Comparison of ENCODE assay signal across 15 mouse cellular contexts in the genomic region with DNA sequence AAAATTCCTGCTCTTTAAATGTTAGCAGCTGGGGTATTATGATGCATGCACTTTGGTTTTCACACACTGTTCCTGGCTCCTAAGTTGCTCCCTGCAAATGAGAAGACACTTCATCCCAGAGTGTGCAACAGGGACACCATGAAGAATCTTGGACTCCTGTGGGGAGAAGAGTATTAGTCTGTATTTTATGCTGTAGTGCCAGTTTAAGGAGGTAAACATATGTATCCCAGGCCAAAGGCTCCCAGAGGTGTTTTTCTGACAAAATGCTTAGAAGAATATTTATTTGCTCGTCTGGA. TPM values are rescaled to one million over a fixed set of nuclear protein-coding genes. Genes with fewer than 3 reads are reported as not detected.
DNase-seq lines count a peak whose midpoint lies in the region; ATAC-seq and TF ChIP-seq lines count a peak whose summit lies in the region.
"Had no signal": no experiment of that assay in that cellular context is flagged by ENCODE, and none has a peak within 500 bp of the region (broad histone marks: within the 10 kb centered on the region; RNA-seq: fewer than 3 reads in every experiment).

No protein-coding gene starts in this region.

- H3K27ac ChIP-seq in forebrain, embryonic 12.5 days: no peak overlapping the region
- H3K27ac ChIP-seq in forebrain, embryonic 10.5 days: no peak overlapping the region
- peak overlapping the region; percentile 65 for H3K27ac ChIP-seq in layer of hippocampus, adult 2 months
- H3K27ac ChIP-seq in forebrain, embryonic 15.5 days (replicated peaks): peak overlapping the region; percentile 54
- no peak overlapping the region for H3K27ac ChIP-seq in midbrain, postnatal 0 days (ENCODE audit: low read depth, low read length)
- H3K27ac ChIP-seq: embryonic facial prominence, embryonic 12.5 days; limb, embryonic 15.5 days; macrophage had no signal

- no peak for DNase-seq in forebrain, embryonic 10.5 days (ENCODE audit: extremely low spot score, low spot score)
- no peak for DNase-seq in layer of hippocampus, adult 2 months (ENCODE audit: low spot score in 2 of 2)
- no peak for DNase-seq in layer of hippocampus, postnatal 10 days (ENCODE audit: low spot score in 2 of 2)
- DNase-seq in midbrain, postnatal 0 days (ENCODE audit: low spot score): no peak
- no peak for DNase-seq in left cerebral cortex, postnatal 14 days (ENCODE audit: low spot score in 2 of 2)
- DNase-seq in layer of hippocampus, postnatal 36 days: no peak

- H3K27me3 ChIP-seq in forebrain, embryonic 12.5 days: 0 out of 2 replicates have a peak, but pooled peaks cover 9% of the 10 kb centered on the region
- no peaks in the 10 kb centered on the region for H3K27me3 ChIP-seq in forebrain, embryonic 10.5 days (ENCODE audit: poor library complexity, severe bottlenecking)
- H3K27me3 ChIP-seq in forebrain, embryonic 15.5 days: no peaks in the 10 kb centered on the region
- H3K27me3 ChIP-seq in midbrain, postnatal 0 days (ENCODE audit: insufficient read depth, low read length): no peaks in the 10 kb centered on the region
- H3K27me3 ChIP-seq: embryonic facial prominence, embryonic 12.5 days; limb, embryonic 15.5 days had no signal

- 68% methylated on average over 1 of the region's 1 CpGs for WGBS in forebrain, embryonic 12.5 days
- 71% methylated on average over 1 of the region's 1 CpGs for WGBS in forebrain, embryonic 10.5 days
- WGBS in forebrain, embryonic 15.5 days: 76% methylated on average over 1 of the region's 1 CpGs
- WGBS in midbrain, postnatal 0 days: 81% methylated on average over 1 of the region's 1 CpGs

- no peak overlapping the region for H3K9ac ChIP-seq in forebrain, embryonic 12.5 days
- peak overlapping the region; percentile 20; the same call in 1 of the 2 replicates for H3K9ac ChIP-seq in forebrain, embryonic 15.5 days (replicated peaks)
- no peak overlapping the region for H3K9ac ChIP-seq in midbrain, postnatal 0 days (replicated peaks; ENCODE audit: low read length, poor library complexity, severe bottlenecking)
- H3K9ac ChIP-seq: embryonic facial prominence, embryonic 12.5 days; heart, embryonic 12.5 days; limb, embryonic 15.5 days had no signal

- TF ChIP-seq CTCF in layer of hippocampus, adult 2 months (conservative IDR thresholded peaks at IDR 0.05): no peak
- no peak for TF ChIP-seq CTCF in midbrain, postnatal 0 days (IDR thresholded peaks at IDR 0.05)

- peak; percentile 39; the same call in 1 of the 2 replicates for ATAC-seq in forebrain, embryonic 12.5 days (ENCODE audit: low FRiP score)
- ATAC-seq in forebrain, embryonic 15.5 days (replicated peaks): peak; percentile 74
- ATAC-seq in midbrain, postnatal 0 days (ENCODE audit: low FRiP score): 0 out of 2 replicates have a peak, but pooled peaks have one; percentile 28

- intact Hi-C loops in left cerebral cortex, postnatal 14 days (cut with DNase I): loop anchor here (2.0 kb wide), 1 partner anchor 30 kb away; no protein-coding TSS in a partner anchor

- no peaks in the 10 kb centered on the region for H3K4me1 ChIP-seq in forebrain, embryonic 12.5 days
- H3K4me1 ChIP-seq in forebrain, embryonic 10.5 days: no peaks in the 10 kb centered on the region
- H3K4me1 ChIP-seq in forebrain, embryonic 15.5 days: peaks cover 6% of the 10 kb centered on the region
- H3K4me1 ChIP-seq in midbrain, postnatal 0 days (ENCODE audit: insufficient read depth, low read length): no peaks in the 10 kb centered on the region

- H3K4me2 ChIP-seq in forebrain, embryonic 12.5 days: no peak overlapping the region
- no peak overlapping the region for H3K4me2 ChIP-seq in forebrain, embryonic 15.5 days (replicated peaks)
- no peak overlapping the region for H3K4me2 ChIP-seq in midbrain, postnatal 0 days (ENCODE audit: low read depth, low read length, poor library complexity, severe bottlenecking)
- H3K4me2 ChIP-seq: embryonic facial prominence, embryonic 12.5 days; heart, embryonic 12.5 days; limb, embryonic 15.5 days had no signal

- no peaks in the 10 kb centered on the region for H3K9me3 ChIP-seq in forebrain, embryonic 12.5 days
- no peaks in the 10 kb centered on the region for H3K9me3 ChIP-seq in forebrain, embryonic 10.5 days
- no peaks in the 10 kb centered on the region for H3K9me3 ChIP-seq in forebrain, embryonic 15.5 days
- H3K9me3 ChIP-seq in midbrain, postnatal 0 days (ENCODE audit: low read length): no peaks in the 10 kb centered on the region
- H3K9me3 ChIP-seq: embryonic facial prominence, embryonic 12.5 days; heart, embryonic 12.5 days; limb, embryonic 15.5 days had no signal

- no peaks in the 10 kb centered on the region for H3K36me3 ChIP-seq in forebrain, embryonic 12.5 days (replicated peaks)
- no peaks in the 10 kb centered on the region for H3K36me3 ChIP-seq in forebrain, embryonic 10.5 days (replicated peaks)
- H3K36me3 ChIP-seq in forebrain, embryonic 15.5 days: no peaks in the 10 kb centered on the region
- H3K36me3 ChIP-seq in midbrain, postnatal 0 days (ENCODE audit: insufficient read depth, low read length): no peaks in the 10 kb centered on the region
- H3K36me3 ChIP-seq: embryonic facial prominence, embryonic 12.5 days; heart, embryonic 12.5 days; limb, embryonic 15.5 days had no signal

- no peak overlapping the region for H3K4me3 ChIP-seq in forebrain, embryonic 12.5 days (replicated peaks)
- no peak overlapping the region for H3K4me3 ChIP-seq in forebrain, embryonic 10.5 days
- H3K4me3 ChIP-seq in layer of hippocampus, adult 2 months: no peak overlapping the region
- no peak overlapping the region for H3K4me3 ChIP-seq in forebrain, embryonic 15.5 days
- H3K4me3 ChIP-seq in midbrain, postnatal 0 days (ENCODE audit: low read depth, low read length): no peak overlapping the region
- H3K4me3 ChIP-seq: embryonic facial prominence, embryonic 12.5 days; heart, embryonic 12.5 days; limb, embryonic 15.5 days had no signal

RNA-seq across cellular contexts. Expression of a gene that starts 0.8 kb away (rescaled TPM):
- not detected in 2 replicates for polyA plus RNA-seq in forebrain, embryonic 12.5 days (2016; fragmentation: Nextera tagmentation; extraction: Ambion mirVana)
- polyA plus RNA-seq in forebrain, embryonic 10.5 days (2016; fragmentation: Nextera tagmentation; extraction: Ambion mirVana): not detected in 2 replicates
- total RNA-seq in layer of hippocampus, adult 2 months (2021): not detected
- not detected for total RNA-seq in layer of hippocampus, postnatal 10 days (2021)
- polyA plus RNA-seq in forebrain, embryonic 15.5 days (2015; fragmentation: Nextera tagmentation; extraction: Ambion mirVana): not detected in 2 replicates
- total RNA-seq in midbrain, postnatal 0 days (2014; rRNA removed): not detected in 2 replicates
- not detected in 2 replicates for polyA plus RNA-seq in midbrain, postnatal 0 days (2015; fragmentation: Nextera tagmentation; extraction: Ambion mirVana)
- total RNA-seq in left cerebral cortex, postnatal 14 days (2021): not detected
- total RNA-seq in layer of hippocampus, postnatal 36 days (2021): not detected
- total RNA-seq: gastrocnemius, postnatal 36 days; hematopoietic stem cell, adult 5-6 weeks; left cerebral cortex, adult 18-20 months had no signal
- polyA plus RNA-seq: embryonic facial prominence, embryonic 12.5 days; heart, embryonic 12.5 days; limb, embryonic 15.5 days; macrophage had no signal

RNA-seq across cellular contexts. Expression of a gene that starts 9.8 kb away (rescaled TPM):
- 32.5 and 35.2 TPM in 2 replicates for polyA plus RNA-seq in forebrain, embryonic 12.5 days (2016; fragmentation: Nextera tagmentation; extraction: Ambion mirVana)
- polyA plus RNA-seq in forebrain, embryonic 10.5 days (2016; fragmentation: Nextera tagmentation; extraction: Ambion mirVana): 33.5 and 36.1 TPM in 2 replicates
- 10 to 100 TPM; 21.7 to 22.4 TPM for total RNA-seq in layer of hippocampus, adult 2 months (2021)
- total RNA-seq in layer of hippocampus, postnatal 10 days (2021): 10 to 100 TPM; 24.6 to 26.9 TPM
- polyA plus RNA-seq in forebrain, embryonic 15.5 days (2015; fragmentation: Nextera tagmentation; extraction: Ambion mirVana): 39.3 and 41.1 TPM in 2 replicates
- 17.5 and 22.4 TPM in 2 replicates for total RNA-seq in midbrain, postnatal 0 days (2014; rRNA removed)
- polyA plus RNA-seq in midbrain, postnatal 0 days (2015; fragmentation: Nextera tagmentation; extraction: Ambion mirVana): 22.9 and 28.0 TPM in 2 replicates
- total RNA-seq in left cerebral cortex, postnatal 14 days (2021): 10 to 100 TPM; 29.3 to 32.5 TPM
- 10 to 100 TPM; 24.2 to 26.7 TPM for total RNA-seq in layer of hippocampus, postnatal 36 days (2021)

RNA-seq across cellular contexts. Expression of a gene that starts 44.7 kb away (rescaled TPM):
- polyA plus RNA-seq in forebrain, embryonic 12.5 days (2016; fragmentation: Nextera tagmentation; extraction: Ambion mirVana): 0.44 and 0.45 TPM in 2 replicates
- polyA plus RNA-seq in forebrain, embryonic 10.5 days (2016; fragmentation: Nextera tagmentation; extraction: Ambion mirVana): 0.38 and 0.85 TPM in 2 replicates
- total RNA-seq in layer of hippocampus, adult 2 months (2021): under 1 TPM; 0.39 to 0.72 TPM
- 1 to 10 TPM; 1.0 to 2.3 TPM for total RNA-seq in layer of hippocampus, postnatal 10 days (2021)
- polyA plus RNA-seq in forebrain, embryonic 15.5 days (2015; fragmentation: Nextera tagmentation; extraction: Ambion mirVana): 0.38 and 0.39 TPM in 2 replicates
- total RNA-seq in midbrain, postnatal 0 days (2014; rRNA removed): 2.6 and 2.9 TPM in 2 replicates
- 1.9 and 2.2 TPM in 2 replicates for polyA plus RNA-seq in midbrain, postnatal 0 days (2015; fragmentation: Nextera tagmentation; extraction: Ambion mirVana)
- under 1 TPM; 0.37 to 0.76 TPM for total RNA-seq in left cerebral cortex, postnatal 14 days (2021)
- under 1 TPM; 0.30 to 0.32 TPM for total RNA-seq in layer of hippocampus, postnatal 36 days (2021)
- total RNA-seq: gastrocnemius, postnatal 36 days; hematopoietic stem cell, adult 5-6 weeks had no signal
- polyA plus RNA-seq: macrophage had no signal

Comparison
In these comparisons a context has a peak if more than half of its experiments do, and no peak if none do; other contexts are left out.
1. H3K27ac ChIP-seq: peak in layer of hippocampus, adult 2 months (single experiment) and forebrain, embryonic 15.5 days (single experiment); none in forebrain, embryonic 12.5 days (single experiment), forebrain, embryonic 10.5 days (single experiment) and midbrain, postnatal 0 days (single experiment).
2. Peak in every context shown above with its lines, with median percentiles within 50 percentile points of each other: ATAC-seq.